Mouse (Mus musculus): Measurements from ENCODE around the gene Irak1bp1.

The Irak1bp1 gene

DNA sequence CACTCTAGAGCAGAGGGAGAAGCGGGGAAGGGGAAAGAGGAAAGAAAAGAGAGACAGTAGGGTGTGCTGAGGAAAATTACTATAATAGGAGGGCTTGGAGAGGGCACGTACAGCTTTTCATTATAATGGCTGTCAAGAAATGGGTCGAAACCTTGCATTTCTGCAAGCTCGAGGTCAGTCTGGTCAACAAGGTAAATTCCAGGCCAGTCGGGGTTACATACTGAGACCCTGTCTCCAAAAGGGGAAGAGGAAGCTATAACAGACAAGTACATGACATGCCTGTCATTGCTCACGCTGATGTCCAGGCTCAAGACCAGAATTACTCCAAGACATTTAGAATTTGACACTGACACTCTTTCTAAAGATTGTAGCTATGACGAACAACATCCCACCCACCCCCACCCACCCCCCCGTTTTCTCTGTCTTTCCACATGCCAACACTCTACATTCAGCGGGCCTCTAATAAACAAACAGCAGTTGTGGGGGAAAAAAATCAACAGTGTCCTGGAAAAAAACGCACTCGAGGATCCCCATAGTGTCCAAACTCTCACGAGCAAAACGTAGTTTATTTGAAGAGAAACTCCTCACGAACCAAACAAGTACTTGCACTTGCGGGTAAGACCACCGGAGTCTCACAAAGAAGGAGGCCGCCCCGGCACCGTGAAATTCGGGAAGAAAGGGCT lies at the start of gene Irak1bp1:
Irak1bp1 (plus strand) TSS at position 534 of the 683 bp plus-strand sequence.
- DNase-seq (ENCODE audit: low spot score) = no peak

DNA sequence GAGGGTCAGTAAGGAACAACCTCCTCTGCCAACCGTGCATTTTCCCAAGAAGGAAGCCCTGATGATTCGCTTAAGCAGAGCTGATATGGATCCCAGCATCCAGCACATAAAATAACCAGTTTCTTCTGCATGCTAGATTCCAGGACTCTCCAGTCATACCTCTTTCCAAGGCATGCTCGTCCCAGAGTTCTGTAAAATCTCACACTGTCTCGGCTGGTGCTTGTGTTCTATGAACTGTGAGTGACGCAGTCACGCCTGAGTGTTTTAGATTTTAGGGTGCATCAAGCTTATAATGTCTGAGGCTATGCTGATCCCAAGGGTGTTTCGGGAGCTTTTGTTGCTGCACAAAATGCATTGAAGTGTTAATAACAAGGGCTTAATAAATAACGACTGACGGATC lies 41.0 kb upstream of the Irak1bp1 start:
- no peak for DNase-seq (ENCODE audit: low spot score)

- DNase-seq (ENCODE audit: low spot score) = no peak
Observed at GRCm38 (mm10) chr9:82800360-82800759, 29.0 kb upstream of the Irak1bp1 start.

GRCm38 (mm10) chr9:82807129-82807528 lies 22.2 kb upstream of the Irak1bp1 start:
- no peak for DNase-seq (ENCODE audit: low spot score)

GRCm38 (mm10) chr9:82807635-82808034 lies 21.7 kb upstream of the Irak1bp1 start:
- DNase-seq (ENCODE audit: low spot score) = no peak

- no peak for DNase-seq (ENCODE audit: low spot score)
Observed at GRCm38 (mm10) chr9:82812172-82812963, 17.0 kb upstream of the Irak1bp1 start.

- no peak for DNase-seq (ENCODE audit: low spot score)
Observed at GRCm38 (mm10) chr9:82814536-82814935, 14.8 kb upstream of the Irak1bp1 start.

- no peak for DNase-seq (ENCODE audit: low spot score)
Observed at GRCm38 (mm10) chr9:82815257-82815785, 14.0 kb upstream of the Irak1bp1 start.

- DNase-seq (ENCODE audit: low spot score) = no peak
Observed at GRCm38 (mm10) chr9:82826426-82826825, 2.9 kb upstream of the Irak1bp1 start.

- peak; percentile 82 for DNase-seq (ENCODE audit: low spot score)
Observed at GRCm38 (mm10) chr9:82829693-82830430, 522 bp downstream of the Irak1bp1 start.

DNA sequence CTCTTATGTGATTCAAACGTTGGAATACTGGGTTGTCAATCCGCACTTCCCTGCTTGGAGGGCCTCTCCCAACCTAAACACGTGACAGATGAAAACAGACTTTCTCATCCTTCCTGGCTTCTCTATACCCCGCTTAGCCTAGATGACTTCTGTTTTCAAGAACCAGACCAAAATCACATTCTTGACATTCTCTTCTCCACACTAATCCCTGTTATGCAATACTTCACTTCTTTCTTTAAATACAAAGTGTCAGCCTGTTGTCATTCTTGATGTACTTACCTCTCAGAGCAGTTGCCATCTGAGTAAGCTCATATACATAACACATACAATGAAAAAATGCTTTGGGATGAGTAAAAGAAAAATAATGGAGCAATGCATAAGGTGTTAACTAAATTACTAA lies 2.6 kb downstream of the Irak1bp1 start:
- no peak for DNase-seq (ENCODE audit: low spot score)

GRCm38 (mm10) chr9:82835921-82836320 lies 6.6 kb downstream of the Irak1bp1 start:
- no peak for DNase-seq (ENCODE audit: low spot score)

GRCm38 (mm10) chr9:82842671-82843070 lies 13.3 kb downstream of the Irak1bp1 start:
- DNase-seq (ENCODE audit: low spot score) = no peak

DNA sequence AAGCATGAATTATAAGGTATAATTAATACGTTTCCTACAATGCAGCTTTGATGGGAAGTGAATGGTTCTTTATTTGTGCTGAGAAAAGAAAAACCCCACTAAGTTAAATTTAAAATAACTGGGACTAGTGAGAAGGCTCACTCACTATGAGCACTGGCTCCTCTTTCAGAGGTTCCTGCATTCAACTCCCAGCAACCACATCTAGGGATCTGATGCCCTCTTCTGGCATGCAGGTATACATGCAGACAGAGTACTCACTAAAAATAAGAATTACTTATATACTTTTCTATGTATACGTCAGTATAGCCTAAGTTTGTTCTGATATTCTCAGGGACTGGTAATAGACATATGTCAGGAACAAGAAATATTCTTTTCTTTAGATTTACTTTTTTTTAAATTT lies 24.7 kb downstream of the Irak1bp1 start:
- no peak for DNase-seq (ENCODE audit: low spot score)

GRCm38 (mm10) chr9:82854973-82855614 lies 25.8 kb downstream of the Irak1bp1 start:
- DNase-seq (ENCODE audit: low spot score) = no peak

- no peak for DNase-seq (ENCODE audit: low spot score)
Observed at GRCm38 (mm10) chr9:82856241-82856640, 26.9 kb downstream of the Irak1bp1 start.

DNA sequence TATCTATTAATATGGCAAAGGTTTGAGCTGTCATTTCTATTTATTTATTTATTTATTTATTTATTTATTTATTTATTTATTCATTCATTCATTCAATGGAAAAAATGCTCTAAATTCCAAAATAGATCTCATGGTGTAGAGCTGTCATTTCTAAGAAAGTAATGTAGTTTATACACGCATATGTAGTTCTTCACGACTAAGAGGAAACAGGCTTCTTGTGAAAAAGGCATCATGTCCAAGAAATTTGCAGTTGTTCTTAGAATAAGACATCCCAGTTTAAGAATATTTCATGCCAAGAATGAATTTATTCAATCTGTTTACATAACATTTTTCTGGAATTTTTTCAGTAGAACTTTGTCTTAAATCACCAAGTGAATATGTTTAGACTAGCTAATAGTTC lies 31.5 kb downstream of the Irak1bp1 start:
- DNase-seq (ENCODE audit: low spot score) = no peak

DNA sequence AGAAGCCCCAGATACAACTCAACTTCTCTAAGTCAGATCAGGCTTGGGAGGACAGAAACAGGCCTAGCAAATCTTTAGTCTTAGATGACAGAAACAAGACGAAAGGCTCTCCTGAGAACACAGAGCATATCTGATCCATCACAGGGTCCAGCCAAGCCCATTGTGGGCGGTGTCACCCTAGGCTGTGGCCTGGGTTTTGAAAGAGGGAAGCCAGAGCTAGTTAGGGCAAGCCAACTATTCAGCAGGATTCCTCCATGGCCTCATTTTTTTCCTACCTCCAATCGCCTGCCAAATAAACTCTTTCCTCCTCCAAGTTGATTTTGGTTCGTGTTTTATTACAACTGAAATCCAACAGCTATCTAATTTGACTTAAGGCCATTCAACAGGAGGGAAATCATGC lies 32.0 kb downstream of the Irak1bp1 start:
- DNase-seq (ENCODE audit: low spot score) = peak; percentile 53

DNA sequence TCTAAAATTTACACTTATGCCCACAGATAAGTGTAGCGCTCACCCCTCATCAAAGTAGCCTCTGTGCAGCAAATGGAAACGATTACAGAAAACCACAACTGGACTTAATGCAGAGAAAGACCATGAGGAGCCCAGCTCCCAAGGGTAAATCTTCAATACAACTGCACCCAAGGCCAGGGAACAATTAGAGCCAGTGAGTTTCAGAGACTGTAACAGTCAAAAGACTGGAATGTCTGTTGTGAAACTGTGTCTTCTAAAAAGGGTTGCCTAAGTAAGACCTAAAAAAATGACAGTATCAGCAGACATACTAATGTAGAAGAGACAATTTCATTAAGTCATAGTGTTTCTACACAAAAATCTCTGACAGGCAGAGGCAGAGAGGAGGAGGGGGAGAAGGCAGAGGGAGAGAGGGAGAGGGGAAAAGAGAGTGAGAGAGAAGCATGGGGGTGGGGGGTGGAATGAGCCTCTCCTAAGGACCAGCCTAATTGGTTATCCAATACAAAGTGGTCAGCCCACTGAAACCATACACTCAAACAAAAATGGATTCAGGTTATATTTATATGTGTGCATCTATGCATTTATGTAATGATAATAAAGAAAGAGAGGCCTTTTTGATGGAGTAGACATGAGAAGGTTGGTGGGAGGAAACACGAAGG lies 32.6 kb downstream of the Irak1bp1 start:
- DNase-seq (ENCODE audit: low spot score) = no peak

DNA sequence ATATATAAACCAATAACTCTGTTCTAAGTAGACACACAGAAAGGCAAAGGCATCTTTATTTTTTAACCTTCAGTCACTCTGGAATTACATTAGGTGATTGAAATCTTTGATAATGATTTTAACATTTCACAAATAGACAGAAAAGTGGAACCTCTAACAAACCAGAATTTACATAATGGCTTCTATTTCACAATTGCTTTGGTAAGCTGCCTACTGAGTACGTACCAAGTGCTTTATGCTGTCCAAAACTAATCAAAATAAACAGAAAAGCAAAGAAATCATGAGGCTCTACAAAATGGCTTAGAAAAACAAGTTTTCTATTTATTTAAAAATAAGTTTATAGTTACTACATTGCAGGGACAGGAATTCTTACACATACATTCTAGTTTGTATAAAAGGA lies 36.8 kb downstream of the Irak1bp1 start:
- DNase-seq (ENCODE audit: low spot score) = no peak

- no peak for DNase-seq (ENCODE audit: low spot score)
Observed at GRCm38 (mm10) chr9:82867698-82868097, 38.4 kb downstream of the Irak1bp1 start.

- DNase-seq (ENCODE audit: low spot score) = no peak
Observed at GRCm38 (mm10) chr9:82877078-82877477, 47.7 kb downstream of the Irak1bp1 start.
